In the genomic region with DNA sequence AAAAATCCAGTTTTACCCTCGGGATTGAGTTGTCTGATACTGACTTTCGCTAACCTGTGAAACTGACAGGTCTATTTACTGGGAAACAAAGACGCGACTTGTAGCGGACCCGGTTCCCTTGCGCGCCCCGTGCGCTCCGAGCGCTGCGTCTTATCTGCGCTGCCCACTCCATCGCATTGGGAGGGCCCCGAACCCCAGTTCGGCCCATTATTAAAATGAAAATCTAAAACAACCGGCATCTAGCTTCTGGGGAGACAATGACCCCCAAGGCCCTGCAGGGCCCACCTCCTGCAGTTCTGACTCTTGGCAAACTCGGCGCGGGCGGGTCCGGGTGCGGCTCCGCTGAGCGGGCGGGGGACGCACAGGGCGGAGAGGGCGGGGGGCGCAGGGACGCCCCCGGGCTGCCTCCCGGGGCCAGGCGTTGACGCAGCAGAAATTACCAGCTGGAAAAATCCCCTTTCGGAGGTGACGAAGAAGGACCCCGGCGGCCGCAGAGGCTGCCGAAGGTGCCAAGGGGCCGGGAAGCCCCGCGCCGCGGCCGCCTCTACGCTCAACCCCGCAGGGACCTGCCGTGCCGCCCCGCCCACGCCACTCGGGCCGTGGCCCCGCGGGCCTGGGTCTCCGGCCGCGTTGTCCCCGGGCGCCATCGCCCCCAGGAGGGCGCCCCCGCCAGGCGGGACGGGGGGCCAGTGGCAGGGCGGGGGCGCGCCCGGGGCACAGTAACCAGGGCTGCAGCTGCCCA, we compare ENCODE assay signal across 9 mouse cellular contexts. TPM values are rescaled to one million over a fixed set of nuclear protein-coding genes. Genes with fewer than 3 reads are reported as not detected.
DNase-seq lines count a peak whose midpoint lies in the region; ATAC-seq and TF ChIP-seq lines count a peak whose summit lies in the region.
"Had no signal": no experiment of that assay in that cellular context is flagged by ENCODE, and none has a peak within 500 bp of the region (broad histone marks: within the 10 kb centered on the region; RNA-seq: fewer than 3 reads in every experiment).

No protein-coding gene starts in this region.

- no peak overlapping the region; the same call in 1 of the 2 replicates for H3K27ac ChIP-seq in intestine, postnatal 0 days (ENCODE audit: low read depth, low read length)
- H3K27ac ChIP-seq in lung, embryonic 15.5 days, result peak overlapping the region; percentile 67; the same call in 1 of the 2 replicates

- TF ChIP-seq CTCF in C2C12 (IDR thresholded peaks at IDR 0.05; ENCODE audit: control insufficient read depth, insufficient read depth, insufficient read length), result peak; percentile 22
- no peak for TF ChIP-seq CTCF in G1E (IDR thresholded peaks at IDR 0.05; ENCODE audit: low read depth, low read length)
- no peak for TF ChIP-seq CTCF in intestine, postnatal 0 days (IDR thresholded peaks at IDR 0.05; ENCODE audit: low read depth)

- no peaks in the 10 kb centered on the region for H3K79me2 ChIP-seq in C2C12 (ENCODE audit: control insufficient read depth, insufficient read depth)

- no peak for ATAC-seq in G1E (ENCODE audit: extremely low read depth, insufficient number of reproducible peaks, low FRiP score, poor library complexity, severe bottlenecking)
- ATAC-seq in intestine, postnatal 0 days, result peak; percentile 11; the same call in 1 of the 2 replicates
- ATAC-seq in lung, embryonic 15.5 days (ENCODE audit: borderline replicate concordance, extremely low read depth, low FRiP score, low TSS enrichment), result no peak; the same call in none of the 2 replicates

- no peaks in the 10 kb centered on the region for H3K79me3 ChIP-seq in C2C12 (ENCODE audit: low read depth)

- DNase-seq in G1E (ENCODE audit: low spot score), result peak; percentile 16
- DNase-seq in cerebellum, postnatal 25 days, result peak; percentile 71 to 75
- peak; percentile 68 for DNase-seq in heart, adult 18-20 months
- peak; percentile 23 for DNase-seq in right cerebral cortex, postnatal 14 days
- DNase-seq in layer of hippocampus, adult 9-10 months (ENCODE audit: low spot score), result no peak

- H3K36me3 ChIP-seq in C2C12 (ENCODE audit: control insufficient read depth, insufficient read depth) (no peaks in the 10 kb centered on the region), G1E (replicated peaks) (no peaks in the 10 kb centered on the region)
- H3K36me3 ChIP-seq in intestine, postnatal 0 days (ENCODE audit: control insufficient read depth, insufficient read depth), result no peaks in the 10 kb centered on the region
- no peaks in the 10 kb centered on the region for H3K36me3 ChIP-seq in lung, embryonic 15.5 days

- peaks cover 22% of the 10 kb centered on the region for H3K4me1 ChIP-seq in G1E (ENCODE audit: insufficient read depth, low read depth, low read length)
- H3K4me1 ChIP-seq in intestine, postnatal 0 days (replicated peaks; ENCODE audit: control insufficient read depth, insufficient read depth, low read length), result no peaks in the 10 kb centered on the region
- H3K4me1 ChIP-seq in lung, embryonic 15.5 days, result peaks cover 23% of the 10 kb centered on the region

- H3K9me3 ChIP-seq in G1E (replicated peaks), result no peaks in the 10 kb centered on the region
- H3K9me3 ChIP-seq in intestine, postnatal 0 days (ENCODE audit: control insufficient read depth), result no peaks in the 10 kb centered on the region
- H3K9me3 ChIP-seq in lung, embryonic 15.5 days, result no peaks in the 10 kb centered on the region

- H3K9ac ChIP-seq in intestine, postnatal 0 days (ENCODE audit: low read depth, low read length), result peak overlapping the region; percentile 62
- H3K9ac ChIP-seq in lung, embryonic 15.5 days, result peak overlapping the region; percentile 65

- H3K27me3 ChIP-seq in C2C12 (ENCODE audit: control insufficient read depth, insufficient read depth, insufficient read length), result peaks cover 55% of the 10 kb centered on the region
- peaks cover 73% of the 10 kb centered on the region for H3K27me3 ChIP-seq in G1E (ENCODE audit: insufficient read depth, low read length)
- H3K27me3 ChIP-seq in intestine, postnatal 0 days (replicated peaks; ENCODE audit: control insufficient read depth, insufficient read depth, low read length), result peaks cover 49% of the 10 kb centered on the region
- peaks cover 14% of the 10 kb centered on the region; the same call in 1 of the 2 replicates for H3K27me3 ChIP-seq in lung, embryonic 15.5 days

- H3K4me3 ChIP-seq in C2C12 (ENCODE audit: insufficient read depth, poor library complexity, severe bottlenecking), result peak overlapping the region; percentile 31
- peak overlapping the region; percentile 78 for H3K4me3 ChIP-seq in G1E (ENCODE audit: low read depth, low read length)
- peak overlapping the region; percentile 86 for H3K4me3 ChIP-seq in intestine, postnatal 0 days (ENCODE audit: low read depth, low read length)
- peak overlapping the region; percentile 87 for H3K4me3 ChIP-seq in lung, embryonic 15.5 days

- under 1% methylated on average over 65 of the region's 72 CpGs for WGBS in intestine, postnatal 0 days
- WGBS in lung, embryonic 15.5 days, result under 1% methylated on average over 55 of the region's 72 CpGs

- peak overlapping the region; percentile 52 for H3ac ChIP-seq in C2C12 (ENCODE audit: control insufficient read depth, insufficient read length, low read depth)

- H3K4me2 ChIP-seq in intestine, postnatal 0 days (replicated peaks; ENCODE audit: low read depth), result peak overlapping the region; percentile 100
- peak overlapping the region; percentile 76 for H3K4me2 ChIP-seq in lung, embryonic 15.5 days

TF ChIP-seq in C2C12, 6 proteins besides CTCF, POLR2A, EP300 and RAD21:
- TF ChIP-seq MYOG (IDR thresholded peaks at IDR 0.05; ENCODE audit: control insufficient read depth, extremely low read depth, insufficient read length) (no peak), USF1 (IDR thresholded peaks at IDR 0.05; ENCODE audit: low read depth) (no peak), FOSL1 (IDR thresholded peaks at IDR 0.05; ENCODE audit: insufficient read depth, low read length, poor library complexity, severe bottlenecking) (no peak), MYOD1 (IDR thresholded peaks at IDR 0.05; ENCODE audit: control insufficient read depth, insufficient read length, low read depth) (no peak), CEBPB (IDR thresholded peaks at IDR 0.05; ENCODE audit: low read depth) (no peak), MAX (IDR thresholded peaks at IDR 0.05) (no peak)
TF ChIP-seq in C2C12: peak in this region for 0.

RNA-seq across cellular contexts. Expression of a gene that starts 0.6 kb away (rescaled TPM):
- polyA plus RNA-seq in C2C12 (2012; fragmentation: generic; extraction: Trizol) (0.68 TPM), G1E (2012) (0.04 TPM in 1 of 2 replicates, not detected in the other)
- total RNA-seq in G1E (2014; fragmentation: Nextera tagmentation) (not detected in 2 replicates), G1E (2017) (0.23 and 0.66 TPM in 2 replicates)
- total RNA-seq in heart, adult 18-20 months (2021), result 10 to 100 TPM in 1 of 2 experiments, 1 to 10 TPM in 1; 9.4 to 11.2 TPM
- 2.1 and 2.3 TPM in 2 replicates for polyA plus RNA-seq in intestine, postnatal 0 days (2015; fragmentation: Nextera tagmentation; extraction: Ambion mirVana)
- polyA plus RNA-seq in lung, embryonic 15.5 days (2015; fragmentation: Nextera tagmentation; extraction: Ambion mirVana), result 12.5 and 14.6 TPM in 2 replicates

RNA-seq across cellular contexts. Expression of a gene that starts 34.4 kb away (rescaled TPM):
- polyA plus RNA-seq in C2C12 (2012; fragmentation: generic; extraction: Trizol), result not detected
- not detected in 2 replicates for total RNA-seq in G1E (2014; fragmentation: Nextera tagmentation)
- not detected in 2 replicates for total RNA-seq in G1E (2017)
- polyA plus RNA-seq in G1E (2012), result not detected in 2 replicates
- total RNA-seq in heart, adult 18-20 months (2021), result not detected
- 0.07 TPM in 1 of 2 replicates, not detected in the other for polyA plus RNA-seq in intestine, postnatal 0 days (2015; fragmentation: Nextera tagmentation; extraction: Ambion mirVana)
- 0.24 and 0.26 TPM in 2 replicates for polyA plus RNA-seq in lung, embryonic 15.5 days (2015; fragmentation: Nextera tagmentation; extraction: Ambion mirVana)
- polyA plus RNA-seq: frontal cortex, adult 2 months had no signal

RNA-seq across cellular contexts. Expression of a gene that starts 38.4 kb away (rescaled TPM):
- polyA plus RNA-seq in C2C12 (2012; fragmentation: generic; extraction: Trizol) (79.2 TPM), G1E (2012) (45.3 and 47.1 TPM in 2 replicates)
- total RNA-seq in G1E (2014; fragmentation: Nextera tagmentation) (56.4 and 65.2 TPM in 2 replicates), G1E (2017) (87.1 and 89.2 TPM in 2 replicates)
- total RNA-seq in heart, adult 18-20 months (2021), result 10 to 100 TPM; 63.9 to 65.2 TPM
- polyA plus RNA-seq in intestine, postnatal 0 days (2015; fragmentation: Nextera tagmentation; extraction: Ambion mirVana), result 83.7 and 88.2 TPM in 2 replicates
- 155 and 160 TPM in 2 replicates for polyA plus RNA-seq in lung, embryonic 15.5 days (2015; fragmentation: Nextera tagmentation; extraction: Ambion mirVana)

Comparison
In these comparisons a context has a peak if more than half of its experiments do, and no peak if none do; other contexts are left out.
1. H3K4me3 ChIP-seq: peak in every context shown above with its lines; median percentile 87 in lung, embryonic 15.5 days; 86 in intestine, postnatal 0 days; 78 in G1E; 31 in C2C12.